Mouse (Mus musculus): ENCODE data around the gene Gprc5b. TPM values are rescaled to one million over a fixed set of nuclear protein-coding genes. Genes with fewer than 3 reads are reported as not detected.

The Gprc5b gene
- total and polyA plus RNA-seq, 3 experiments = 0.04 to 0.06 TPM; not detected in 1

- dilution Hi-C loops (cut with MboI; ENCODE audit: extremely low pct_ligation_motif_present, extremely low pct_unique_long_range_greater_than_20kb, low sequenced_read_pairs) = no loop called here
- H3K27ac ChIP-seq (ENCODE audit: insufficient read depth, low read depth) = no peak overlapping the region
- no peak overlapping the region for H3K4me2 ChIP-seq (ENCODE audit: insufficient read depth, low read depth, poor library complexity, severe bottlenecking)
- H3K4me3 ChIP-seq (replicated peaks in 1 of 3; ENCODE audit: low read depth in 2 of 3, low read length in 2 of 3, poor library complexity in 1 of 3) = no peak overlapping the region
- H3K9me3 ChIP-seq (replicated peaks; ENCODE audit: low read length) = peaks cover 4% of the 10 kb centered on the region
- no peaks in the 10 kb centered on the region for H3K36me3 ChIP-seq (replicated peaks in 1 of 2; ENCODE audit: control insufficient read depth in 1 of 2, insufficient read depth in 1 of 2, low read length in 1 of 2)
- H3K27me3 ChIP-seq (replicated peaks) = peaks cover 4% of the 10 kb centered on the region
- no peaks in the 10 kb centered on the region for H3K79me2 ChIP-seq (replicated peaks; ENCODE audit: control insufficient read depth, extremely low read depth, insufficient read depth, poor library complexity, severe bottlenecking)
- in situ Hi-C loops (cut with MboI; ENCODE audit: low pct_ligation_motif_present, low pct_unique_long_range_greater_than_20kb, low sequenced_read_pairs) = loop anchor here (10.0 kb wide), 1 partner anchor 137 kb away; the partner anchor contains the start of genes Iqck and Knop1
- H3K9ac ChIP-seq (ENCODE audit: insufficient read depth, low read depth) = no peak overlapping the region
- H3K4me1 ChIP-seq (ENCODE audit: control insufficient read depth in 1 of 2, insufficient read depth in 2 of 2) = peaks cover 0 to 7% of the 10 kb centered on the region in 2 experiments; a peak in 1 of 4 replicates
- TF ChIP-seq MEF2A (IDR thresholded peaks at IDR 0.05; ENCODE audit: borderline replicate concordance, low read depth, low read length) (no peak), E2F4 (IDR thresholded peaks at IDR 0.05; ENCODE audit: insufficient replicate concordance, low read depth, low read length) (no peak), USF2 (conservative IDR thresholded peaks at IDR 0.05; ENCODE audit: low read depth, low read length) (no peak), RCOR1 (conservative IDR thresholded peaks at IDR 0.05; ENCODE audit: low read depth, low read length) (no peak), CHD1 (IDR thresholded peaks at IDR 0.05; ENCODE audit: low read depth, low read length) (no peak), ELF1 (IDR thresholded peaks at IDR 0.05; ENCODE audit: low read depth, low read length) (no peak), POLR2A (IDR thresholded peaks at IDR 0.05; ENCODE audit: low read depth, low read length) (no peak), JUND (conservative IDR thresholded peaks at IDR 0.05; ENCODE audit: low read depth, low read length) (no peak), ETS1 (conservative IDR thresholded peaks at IDR 0.05; ENCODE audit: low read depth, low read length) (no peak), ZMIZ1 (IDR thresholded peaks at IDR 0.05; ENCODE audit: low read depth, low read length) (no peak)
- DNase-seq (ENCODE audit: extremely low read depth) = no peak
Observed at GRCm38 (mm10) chr7:118991341-118991884, 3.6 kb downstream of the Gprc5b start.

GRCm38 (mm10) chr7:118990282-118990681 lies 4.7 kb downstream of the Gprc5b start:
- Histone ChIP-seq H3K27me3 (replicated peaks) (peaks cover 6% of the 10 kb centered on the region), H3K4me2 (ENCODE audit: insufficient read depth, low read depth, poor library complexity, severe bottlenecking) (no peak overlapping the region), H3K9me3 (replicated peaks; ENCODE audit: low read length) (peaks cover 4% of the 10 kb centered on the region), H3K4me3 (replicated peaks in 1 of 3; ENCODE audit: low read depth in 2 of 3, low read length in 2 of 3, poor library complexity in 1 of 3) (no peak overlapping the region), H3K79me2 (replicated peaks; ENCODE audit: control insufficient read depth, extremely low read depth, insufficient read depth, poor library complexity, severe bottlenecking) (no peaks in the 10 kb centered on the region), H3K27ac (ENCODE audit: insufficient read depth, low read depth) (no peak overlapping the region), H3K4me1 (ENCODE audit: control insufficient read depth in 1 of 2, insufficient read depth in 2 of 2) (peaks cover 0 to 7% of the 10 kb centered on the region in 2 experiments; a peak in 1 of 4 replicates), H3K36me3 (replicated peaks in 1 of 2; ENCODE audit: control insufficient read depth in 1 of 2, insufficient read depth in 1 of 2, low read length in 1 of 2) (no peaks in the 10 kb centered on the region), H3K9ac (ENCODE audit: insufficient read depth, low read depth) (no peak overlapping the region)
- dilution Hi-C loops (cut with MboI; ENCODE audit: extremely low pct_ligation_motif_present, extremely low pct_unique_long_range_greater_than_20kb, low sequenced_read_pairs) (no loop called here), in situ Hi-C loops (cut with MboI; ENCODE audit: low pct_ligation_motif_present, low pct_unique_long_range_greater_than_20kb, low sequenced_read_pairs) (loop anchor here (10.0 kb wide), 1 partner anchor 135 kb away; the partner anchor contains the start of genes Iqck and Knop1)
- no peak for TF ChIP-seq TCF12 (IDR thresholded peaks at IDR 0.05; ENCODE audit: low read depth, low read length)
- no peak for TF ChIP-seq RCOR1 (conservative IDR thresholded peaks at IDR 0.05; ENCODE audit: low read depth, low read length)
- TF ChIP-seq BHLHE40 (IDR thresholded peaks at IDR 0.05; ENCODE audit: low read depth, low read length) = no peak
- no peak for TF ChIP-seq ETS1 (conservative IDR thresholded peaks at IDR 0.05; ENCODE audit: low read depth, low read length)
- TF ChIP-seq MXI1 (IDR thresholded peaks at IDR 0.05; ENCODE audit: low read depth, low read length) = no peak
- no peak for TF ChIP-seq ZMIZ1 (IDR thresholded peaks at IDR 0.05; ENCODE audit: low read depth, low read length)
- no peak for TF ChIP-seq ELF1 (IDR thresholded peaks at IDR 0.05; ENCODE audit: low read depth, low read length)
- no peak for DNase-seq (ENCODE audit: extremely low read depth)
